Mouse (Mus musculus): Measurements from ENCODE around the gene Ccdc28b.

DNA sequence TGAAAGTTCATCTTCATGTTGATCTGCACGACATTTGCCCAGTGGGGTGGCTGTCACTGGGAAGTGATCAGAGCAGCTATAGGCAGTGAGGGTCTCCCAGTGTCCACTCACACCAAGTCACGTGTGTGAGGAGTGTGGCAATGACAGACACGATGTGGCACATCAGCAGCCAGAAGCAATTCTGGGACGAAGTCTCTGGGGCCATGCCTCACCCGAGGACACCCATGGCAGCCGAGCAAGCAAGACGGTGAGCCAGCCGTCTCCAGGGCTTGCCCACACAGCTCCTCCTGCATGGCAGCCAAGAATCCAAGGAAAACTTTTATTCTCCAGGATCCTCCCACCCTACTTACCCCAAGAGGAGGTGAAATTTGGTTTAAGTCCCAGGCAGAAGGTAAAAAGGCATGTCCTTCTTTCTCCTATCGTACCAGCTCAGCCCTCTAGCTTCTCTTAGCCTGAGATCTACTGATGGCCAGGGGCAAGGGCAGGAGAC, 7.9 kb downstream of the Ccdc28b start:
- TF ChIP-seq CTCF (IDR thresholded peaks at IDR 0.05; ENCODE audit: insufficient read depth, low read depth, low read length) (no peak), POLR2A (IDR thresholded peaks at IDR 0.05; ENCODE audit: insufficient read depth, low read depth, low read length) (no peak)

Data from olfactory bulb, adult 2 months (tissue).